Mouse (Mus musculus): ENCODE measurements around the gene Tmem140.

Gene Tmem140

GRCm38 (mm10) chr6:34910371-34911219, 47.6 kb downstream of the Tmem140 start, which contains the start of gene Wdr91:
TSS of gene Wdr91 (minus strand) at chr6:34910876.
- DNase-seq, result peak; percentile 95

DNA sequence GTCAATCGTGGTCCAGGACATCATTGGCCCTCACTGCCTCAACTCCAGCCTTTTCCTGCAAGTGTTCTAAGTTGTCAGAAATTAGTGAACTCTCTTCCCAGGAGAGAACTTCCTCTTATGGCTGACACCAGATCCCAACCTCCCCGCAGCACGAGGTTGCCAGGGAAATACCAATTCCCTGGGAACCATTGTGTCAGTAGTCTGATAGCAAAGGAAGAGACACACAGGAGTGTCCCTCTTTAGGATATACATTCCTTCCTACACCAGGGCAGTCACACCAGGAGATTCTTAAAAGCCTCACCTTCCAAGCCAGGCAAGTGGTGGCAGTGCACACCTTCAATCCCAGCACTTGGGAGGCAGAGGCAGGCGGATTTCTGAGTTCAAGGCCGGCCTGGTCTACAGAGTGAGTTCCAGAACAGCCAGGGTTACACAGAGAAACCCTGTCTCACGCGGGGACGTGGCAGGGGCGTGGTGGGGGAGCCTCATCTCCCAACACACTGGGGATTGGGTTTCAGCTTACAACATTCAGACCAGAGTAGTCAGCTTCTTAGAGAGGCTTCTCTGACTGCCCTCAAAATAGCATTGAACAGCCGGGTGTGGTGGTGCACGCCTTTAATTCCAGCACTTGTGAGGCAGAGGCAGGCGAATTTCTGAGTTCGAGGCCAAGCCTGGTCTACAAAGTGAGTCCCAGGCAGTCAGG, 50.5 kb downstream of the Tmem140 start:
- DNase-seq, result no peak

DNA sequence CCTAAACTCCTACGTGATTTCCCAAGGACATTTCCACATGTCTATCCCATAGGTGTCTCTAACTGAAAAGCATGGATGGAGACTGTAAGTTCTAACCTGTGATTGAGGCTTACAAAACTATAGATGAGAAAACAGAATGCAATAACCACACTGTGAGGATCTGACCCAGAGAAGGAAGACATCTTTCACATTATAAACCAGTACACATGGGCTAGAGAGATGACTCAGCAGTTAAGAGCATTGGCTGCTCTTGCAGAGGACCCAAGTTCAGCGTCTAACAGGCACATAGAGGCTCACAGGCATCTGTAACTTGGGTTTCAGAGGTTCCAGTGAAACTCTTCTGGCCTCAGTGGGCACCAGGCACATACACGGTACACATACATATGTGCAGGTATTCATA, 51.5 kb downstream of the Tmem140 start:
- DNase-seq, result no peak

DNA sequence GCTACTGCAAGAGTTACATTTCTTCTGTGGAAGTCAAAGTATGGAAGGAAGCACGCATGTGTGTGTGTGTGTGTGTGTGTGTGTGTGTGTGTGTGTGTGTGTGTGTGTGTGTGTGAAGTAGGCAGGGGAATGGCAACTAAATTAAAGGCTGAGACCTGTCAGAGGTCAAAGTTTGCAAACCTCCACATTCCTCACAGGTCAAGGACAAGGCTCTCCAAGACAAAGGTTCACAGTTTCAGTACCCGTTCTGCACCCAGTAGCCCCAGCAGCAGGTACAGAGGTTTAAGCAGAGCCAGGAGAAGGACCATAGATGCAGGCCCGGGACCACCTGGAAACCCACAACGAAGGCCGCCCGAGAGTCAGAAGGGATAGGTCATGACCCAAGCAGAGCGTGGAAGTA, 56.2 kb downstream of the Tmem140 start:
- DNase-seq, result no peak

GRCm38 (mm10) chr6:34919956-34920355, 57.0 kb downstream of the Tmem140 start, which contains the start of gene Stra8:
TSS of gene Stra8 (plus strand) at chr6:34920163.
- DNase-seq, result no peak

DNA sequence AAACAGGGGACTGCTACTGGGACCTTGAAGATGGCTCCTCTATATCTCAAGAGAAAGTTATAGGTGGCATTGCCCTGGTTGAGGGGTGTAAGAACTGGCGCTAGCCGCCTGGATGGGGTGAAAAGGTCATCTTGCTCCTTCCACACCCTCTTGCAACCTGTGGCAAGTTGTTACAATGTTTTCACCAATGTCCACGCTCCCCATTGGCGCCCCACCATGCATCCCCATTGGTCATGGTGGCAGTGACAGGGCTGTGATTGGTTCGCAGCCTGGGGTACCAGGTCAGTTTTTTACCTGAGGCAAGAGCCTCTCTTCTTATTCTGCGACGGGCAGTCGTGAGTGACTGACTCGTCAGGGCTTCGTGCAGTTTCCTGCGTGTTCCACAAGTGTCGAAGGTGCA, 57.7 kb downstream of the Tmem140 start:
- no peak for DNase-seq

DNA sequence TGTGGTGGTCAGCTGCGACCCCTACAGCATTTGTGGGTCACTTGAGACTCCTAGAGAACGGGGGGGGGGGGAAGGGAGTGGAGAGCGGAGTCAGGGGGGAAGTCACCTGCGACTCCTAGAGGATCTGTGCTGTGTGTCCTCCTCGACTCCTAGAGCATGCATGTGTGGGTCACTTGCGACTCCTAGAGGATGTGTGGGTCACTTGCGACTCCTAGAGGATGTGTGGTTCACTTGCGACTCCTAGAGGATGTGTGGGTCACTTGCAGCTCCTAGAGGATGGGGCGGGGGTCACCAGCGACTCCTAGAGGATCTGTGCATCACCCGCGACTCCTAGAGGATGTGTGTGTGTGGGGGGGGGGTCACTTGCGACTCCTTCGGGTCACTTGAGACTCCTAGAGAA, 59.0 kb downstream of the Tmem140 start:
- peak; percentile 39 for DNase-seq
